Mouse (Mus musculus): ENCODE data around the gene Hax1. TPM values are rescaled to one million over a fixed set of nuclear protein-coding genes. Genes with fewer than 3 reads are reported as not detected.

Gene Hax1
- polyA plus RNA-seq (2015; fragmentation: Nextera tagmentation; extraction: Ambion mirVana) = 128 and 134 TPM in 2 replicates

GRCm38 (mm10) chr3:89998612-89999054 is at the start of gene Hax1:
TSS of gene Hax1 (minus strand) at chr3:89998780.
- H3K27me3 ChIP-seq (replicated peaks) = no peaks in the 10 kb centered on the region
- peak within 1 kb of the TSS; percentile 89 for H3K4me2 ChIP-seq (replicated peaks)
- peaks cover 17% of the 10 kb centered on the region for H3K36me3 ChIP-seq
- 0 out of 2 replicates have a peak, but pooled peaks cover 7% of the 10 kb centered on the region for H3K4me1 ChIP-seq (replicated peaks)
- peak; percentile 95 for ATAC-seq
- H3K4me3 ChIP-seq (replicated peaks) = peak within 1 kb of the TSS; percentile 67
- peak within 1 kb of the TSS; percentile 78 for H3K9ac ChIP-seq
- H3K9me3 ChIP-seq = no peaks in the 10 kb centered on the region
- H3K27ac ChIP-seq = peak within 1 kb of the TSS; percentile 95
- under 1% methylated on average over 26 of the region's 26 CpGs for WGBS

- Histone ChIP-seq H3K4me2 (replicated peaks) (no peak overlapping the region), H3K4me3 (replicated peaks) (no peak overlapping the region), H3K27ac (no peak overlapping the region), H3K9me3 (no peaks in the 10 kb centered on the region), H3K36me3 (peaks cover 14% of the 10 kb centered on the region; the same call in 1 of the 2 replicates), H3K9ac (no peak overlapping the region), H3K4me1 (replicated peaks) (no peaks in the 10 kb centered on the region), H3K27me3 (replicated peaks) (no peaks in the 10 kb centered on the region)
- ATAC-seq = no peak
- 97% methylated on average over 1 of the region's 1 CpGs for WGBS
Observed at GRCm38 (mm10) chr3:90036263-90036662, 37.7 kb upstream of the Hax1 start.

- Histone ChIP-seq H3K4me2 (replicated peaks) (no peak overlapping the region), H3K27me3 (replicated peaks) (no peaks in the 10 kb centered on the region), H3K4me1 (replicated peaks) (no peaks in the 10 kb centered on the region), H3K4me3 (replicated peaks) (no peak overlapping the region), H3K27ac (no peak overlapping the region), H3K9ac (no peak overlapping the region), H3K36me3 (peaks cover 14% of the 10 kb centered on the region; the same call in 1 of the 2 replicates), H3K9me3 (no peaks in the 10 kb centered on the region)
- WGBS = 94% methylated on average over 2 of the region's 2 CpGs
- no peak for ATAC-seq
Observed at GRCm38 (mm10) chr3:90034653-90035052, 36.1 kb upstream of the Hax1 start.

DNA sequence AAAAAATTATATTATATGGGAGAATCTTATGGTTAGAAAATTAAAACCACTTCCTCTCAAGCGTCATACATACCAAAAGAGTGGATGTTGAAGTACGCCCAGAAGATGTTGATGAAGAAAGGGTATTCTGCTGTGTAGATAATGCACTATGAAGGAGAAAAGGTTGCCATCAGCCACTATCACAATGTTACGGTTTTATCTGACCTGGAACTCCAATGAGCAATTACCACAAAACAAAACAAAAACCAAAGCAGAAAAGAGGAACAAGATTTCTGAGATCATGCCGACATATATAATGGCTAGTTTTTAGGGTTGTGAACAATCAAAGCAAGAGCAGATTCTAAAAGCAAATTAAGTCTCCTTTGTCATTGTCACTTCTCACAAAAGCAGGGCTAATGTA is 18.0 kb upstream of the Hax1 start:
- Histone ChIP-seq H3K9me3 (no peaks in the 10 kb centered on the region), H3K36me3 (peaks cover 61% of the 10 kb centered on the region), H3K9ac (no peak overlapping the region), H3K27ac (no peak overlapping the region), H3K4me3 (replicated peaks) (no peak overlapping the region), H3K4me2 (replicated peaks) (no peak overlapping the region), H3K27me3 (replicated peaks) (no peaks in the 10 kb centered on the region), H3K4me1 (replicated peaks) (no peaks in the 10 kb centered on the region)
- ATAC-seq = no peak
- WGBS = 98% methylated on average over 4 of the region's 4 CpGs

GRCm38 (mm10) chr3:90010291-90010690 is 11.7 kb upstream of the Hax1 start:
- no peak for ATAC-seq

DNA sequence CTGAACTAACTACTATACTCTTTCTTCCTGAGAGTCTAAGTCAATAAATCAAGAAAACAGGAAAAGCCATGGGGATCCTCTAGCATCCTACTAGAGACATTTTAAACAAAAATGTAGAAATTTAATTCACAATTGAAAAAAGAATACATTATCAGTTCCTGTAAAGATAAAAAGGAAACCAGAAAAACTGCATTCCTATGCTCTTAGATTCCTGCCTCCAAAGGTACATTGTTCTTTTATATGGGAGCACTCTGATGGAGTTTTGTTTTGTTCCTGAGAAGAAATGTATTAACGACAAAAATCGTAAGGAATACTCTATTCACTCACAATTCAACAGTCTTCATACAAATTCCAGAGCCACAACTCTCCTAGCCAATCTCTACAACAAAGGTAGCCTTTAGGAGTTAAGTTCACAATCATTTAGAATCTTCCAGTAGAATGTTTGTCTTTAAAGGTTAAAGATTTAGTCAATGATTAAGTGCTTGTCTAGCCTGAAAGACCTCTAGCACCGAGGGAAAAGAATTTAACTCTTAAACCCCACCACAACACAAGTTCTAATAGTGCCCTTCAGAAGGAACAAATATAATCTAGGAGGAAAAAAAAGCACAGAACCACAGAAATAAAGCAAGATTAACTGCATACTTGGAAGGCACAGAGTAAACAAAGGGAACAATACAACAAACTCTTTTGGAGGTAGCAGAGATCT is 5.7 kb upstream of the Hax1 start:
- Histone ChIP-seq H3K27ac (no peak overlapping the region), H3K9me3 (no peaks in the 10 kb centered on the region), H3K9ac (no peak overlapping the region), H3K36me3 (peaks cover 36% of the 10 kb centered on the region), H3K4me2 (replicated peaks) (no peak overlapping the region), H3K4me1 (replicated peaks) (0 out of 2 replicates have a peak, but pooled peaks cover 2% of the 10 kb centered on the region), H3K4me3 (replicated peaks) (no peak overlapping the region), H3K27me3 (replicated peaks) (no peaks in the 10 kb centered on the region)
- WGBS = 33% methylated on average over 3 of the region's 3 CpGs
- ATAC-seq = no peak

More at GRCm38 (mm10) chr3:90010291-90010690, 11.7 kb upstream of the Hax1 start:
- H3K27ac ChIP-seq = no peak overlapping the region
- peaks cover 57% of the 10 kb centered on the region for H3K36me3 ChIP-seq
- WGBS = 73% methylated on average over 2 of the region's 2 CpGs
- no peaks in the 10 kb centered on the region for H3K27me3 ChIP-seq (replicated peaks)
- no peak overlapping the region for H3K4me3 ChIP-seq (replicated peaks)
- no peak overlapping the region for H3K4me2 ChIP-seq (replicated peaks)
- no peaks in the 10 kb centered on the region for H3K9me3 ChIP-seq
- no peaks in the 10 kb centered on the region for H3K4me1 ChIP-seq (replicated peaks)
- H3K9ac ChIP-seq = no peak overlapping the region

DNA sequence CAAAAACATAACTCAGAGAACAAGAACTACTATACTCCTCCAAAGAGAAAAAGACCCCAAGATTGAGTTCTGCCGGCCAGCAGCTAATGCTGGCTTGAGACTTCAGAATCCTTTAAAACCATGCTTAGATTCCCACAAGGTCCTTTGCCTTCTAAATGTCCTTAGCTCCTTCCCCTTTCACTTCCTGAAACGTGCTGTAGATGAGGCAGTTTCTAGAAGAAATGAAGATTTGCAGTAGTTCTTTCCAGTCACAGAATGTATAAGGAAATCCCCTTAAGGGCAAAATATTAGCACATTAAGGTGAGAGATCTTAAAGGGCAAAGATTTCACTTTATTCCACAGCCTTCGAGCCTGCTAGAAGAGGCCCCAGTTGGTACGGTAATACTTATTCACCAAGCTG is 1.2 kb upstream of the Hax1 start:
- ATAC-seq = no peak
- no peak overlapping the region for H3K4me3 ChIP-seq (replicated peaks)
- H3K4me1 ChIP-seq (replicated peaks) = 0 out of 2 replicates have a peak, but pooled peaks cover 7% of the 10 kb centered on the region
- no peak overlapping the region for H3K4me2 ChIP-seq (replicated peaks)
- WGBS = 81% methylated on average over 4 of the region's 4 CpGs
- H3K27me3 ChIP-seq (replicated peaks) = no peaks in the 10 kb centered on the region
- no peak overlapping the region for H3K9ac ChIP-seq
- H3K27ac ChIP-seq = no peak overlapping the region
- peaks cover 17% of the 10 kb centered on the region for H3K36me3 ChIP-seq
- H3K9me3 ChIP-seq = no peaks in the 10 kb centered on the region

DNA sequence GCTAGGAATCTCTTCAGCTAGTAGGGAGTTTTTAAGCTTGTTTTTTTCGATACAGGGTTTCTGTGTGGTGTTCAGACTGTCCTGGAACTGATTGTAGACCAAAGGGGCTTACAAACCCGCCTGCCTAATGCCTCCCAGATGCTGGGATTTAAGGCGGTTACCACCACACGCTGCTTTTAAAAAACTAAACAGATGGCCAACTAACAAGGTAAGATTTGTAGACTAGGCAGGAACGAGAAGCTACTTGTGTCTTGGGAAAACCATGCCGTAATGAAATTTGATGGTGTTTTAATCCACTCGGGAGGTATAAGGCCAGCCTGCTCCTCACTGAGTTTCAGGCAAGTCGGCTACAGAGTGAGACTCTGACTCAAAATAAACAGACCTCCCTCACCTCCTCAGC is 510 bp upstream of the Hax1 start:
- Histone ChIP-seq H3K4me1 (replicated peaks) (0 out of 2 replicates have a peak, but pooled peaks cover 7% of the 10 kb centered on the region), H3K4me3 (replicated peaks) (peak overlapping the region; percentile 67), H3K27me3 (replicated peaks) (no peaks in the 10 kb centered on the region), H3K9me3 (no peaks in the 10 kb centered on the region), H3K9ac (peak overlapping the region; percentile 78), H3K36me3 (peaks cover 17% of the 10 kb centered on the region), H3K27ac (peak overlapping the region; percentile 95), H3K4me2 (replicated peaks) (peak overlapping the region; percentile 89)
- 15% methylated on average over 8 of the region's 8 CpGs for WGBS
- no peak; the same call in 1 of the 2 replicates for ATAC-seq

- no peaks in the 10 kb centered on the region for H3K27me3 ChIP-seq (replicated peaks)
- 11% methylated on average over 23 of the region's 23 CpGs for WGBS
- peak overlapping the region; percentile 68 for H3K9ac ChIP-seq
- peaks cover 17% of the 10 kb centered on the region for H3K36me3 ChIP-seq
- no peaks in the 10 kb centered on the region for H3K9me3 ChIP-seq
- H3K4me1 ChIP-seq (replicated peaks) = 0 out of 2 replicates have a peak, but pooled peaks cover 7% of the 10 kb centered on the region
- peak overlapping the region; percentile 95 for H3K27ac ChIP-seq
- peak overlapping the region; percentile 89 for H3K4me2 ChIP-seq (replicated peaks)
- ATAC-seq = peak; percentile 81
- H3K4me3 ChIP-seq (replicated peaks) = peak overlapping the region; percentile 67
Observed at GRCm38 (mm10) chr3:89997791-89998495, 637 bp downstream of the Hax1 start.

GRCm38 (mm10) chr3:89994807-89995515 is 3.6 kb downstream of the Hax1 start:
- H3K27me3 ChIP-seq (replicated peaks) = no peaks in the 10 kb centered on the region
- H3K4me1 ChIP-seq (replicated peaks) = 0 out of 2 replicates have a peak, but pooled peaks cover 7% of the 10 kb centered on the region
- H3K9me3 ChIP-seq = no peaks in the 10 kb centered on the region
- no peak for ATAC-seq
- WGBS = 84% methylated on average over 5 of the region's 5 CpGs
- no peak overlapping the region for H3K4me2 ChIP-seq (replicated peaks)
- H3K9ac ChIP-seq = no peak overlapping the region
- no peaks in the 10 kb centered on the region for H3K36me3 ChIP-seq
- no peak overlapping the region for H3K4me3 ChIP-seq (replicated peaks)
- no peak overlapping the region for H3K27ac ChIP-seq

GRCm38 (mm10) chr3:89987822-89988221 is 10.8 kb downstream of the Hax1 start:
- Histone ChIP-seq H3K36me3 (no peaks in the 10 kb centered on the region), H3K27ac (no peak overlapping the region), H3K9me3 (no peaks in the 10 kb centered on the region), H3K4me1 (replicated peaks) (no peaks in the 10 kb centered on the region), H3K4me2 (replicated peaks) (no peak overlapping the region), H3K4me3 (replicated peaks) (no peak overlapping the region), H3K9ac (no peak overlapping the region), H3K27me3 (replicated peaks) (no peaks in the 10 kb centered on the region)
- ATAC-seq = no peak
- WGBS = 86% methylated on average over 4 of the region's 4 CpGs

GRCm38 (mm10) chr3:89987211-89987610 is 11.4 kb downstream of the Hax1 start:
- Histone ChIP-seq H3K27me3 (replicated peaks) (no peaks in the 10 kb centered on the region), H3K4me1 (replicated peaks) (no peaks in the 10 kb centered on the region), H3K9ac (no peak overlapping the region), H3K36me3 (no peaks in the 10 kb centered on the region), H3K4me2 (replicated peaks) (no peak overlapping the region), H3K4me3 (replicated peaks) (no peak overlapping the region), H3K27ac (no peak overlapping the region), H3K9me3 (no peaks in the 10 kb centered on the region)
- 57% methylated on average over 3 of the region's 3 CpGs for WGBS
- no peak for ATAC-seq

All from intestine, embryonic 15.5 days (tissue).